Mouse (Mus musculus) cerebellum, adult 8-10 months (tissue): Measurements from ENCODE around the gene Nr2c2ap.
A peak's percentile ranks its signal among the peaks of the same experiment; 100 is the strongest.

Source experiments
- DNase-seq: peaks from one replicate; pipeline ENCODE4 v3.0.0; 2022

Gene Nr2c2ap

DNA sequence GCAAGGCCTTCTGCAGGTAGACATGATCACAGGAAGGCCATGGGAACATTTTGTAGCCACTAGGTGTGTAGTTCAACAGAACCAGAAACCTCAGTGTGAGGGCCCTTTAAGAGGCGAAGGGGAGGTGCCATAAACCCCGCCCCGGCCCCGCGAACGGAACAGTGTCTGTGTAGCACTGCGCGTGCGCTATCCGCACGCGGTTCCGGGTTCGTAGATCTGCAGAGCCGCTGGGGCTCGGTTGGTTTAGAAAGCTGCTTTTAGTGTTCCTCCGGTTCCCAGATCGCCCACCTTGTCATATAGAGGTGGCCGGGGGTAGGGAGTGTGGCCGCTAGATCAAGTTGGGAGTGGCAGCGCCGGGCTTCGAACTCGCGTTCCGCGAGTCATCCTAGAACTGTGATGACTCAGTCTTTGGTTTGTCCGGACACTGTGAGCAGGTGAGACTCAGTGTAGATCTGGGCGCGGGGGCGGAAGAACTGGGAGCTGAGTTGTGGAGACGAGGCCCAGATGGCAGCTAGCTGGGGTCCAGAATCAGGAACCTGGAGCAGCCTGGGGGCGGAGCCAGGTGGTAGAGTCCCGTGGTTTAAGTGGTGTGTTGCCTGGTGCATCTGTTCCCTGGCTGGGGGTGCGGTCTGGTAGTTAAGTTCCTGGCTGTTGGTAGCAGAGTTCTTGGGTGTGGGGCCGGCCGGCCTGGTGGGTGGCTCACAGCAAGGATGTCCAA, at the start of gene Nr2c2ap:
Nr2c2ap (plus strand) TSS at position 168 of the 718 bp plus-strand sequence.
- DNase-seq, result peak; percentile 79

DNA sequence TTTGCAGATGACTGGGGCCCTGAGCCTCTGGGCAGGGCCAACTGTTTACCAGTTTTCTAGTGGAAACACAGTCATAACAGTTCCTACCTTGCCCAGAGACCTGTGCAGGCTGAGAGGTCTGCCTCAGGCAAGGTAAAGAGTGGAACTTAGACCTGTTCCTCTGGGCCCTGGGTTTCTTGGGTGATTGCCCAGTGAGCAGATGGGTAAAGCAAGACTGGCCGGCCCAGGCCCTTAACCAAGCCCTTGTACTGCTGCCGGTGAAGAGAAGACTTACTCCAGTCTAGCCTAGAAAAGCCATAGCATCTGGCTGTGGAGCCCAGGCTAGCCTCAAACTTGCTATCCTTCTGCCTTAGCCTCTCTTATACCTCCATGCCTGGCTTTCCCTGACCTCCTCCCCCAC, 49.2 kb upstream of the Nr2c2ap start:
- no peak for DNase-seq

DNA sequence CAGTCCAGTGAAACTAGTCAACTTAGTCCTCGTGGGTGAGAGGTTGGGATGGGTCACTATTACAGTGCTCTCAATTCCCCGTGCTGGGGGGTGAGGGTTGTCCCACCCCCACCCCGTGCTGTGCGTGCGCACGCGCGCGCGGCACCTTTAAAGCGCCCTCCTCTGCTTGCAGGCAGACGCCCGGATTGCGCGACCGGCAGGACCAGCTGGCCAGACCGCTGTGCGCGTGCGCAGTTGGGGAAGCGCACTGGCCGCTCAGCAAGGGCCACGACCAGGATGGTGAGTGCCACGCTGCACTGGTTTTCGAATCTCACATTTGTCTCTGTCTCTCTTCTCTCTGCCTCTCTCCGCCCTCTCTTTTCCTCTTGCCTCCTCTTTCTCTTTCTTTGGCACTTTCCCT, 47.8 kb upstream of the Nr2c2ap start, which contains the start of gene Hapln4:
Hapln4 (plus strand) TSS at position 173 of the 400 bp plus-strand sequence.
- DNase-seq, result peak; percentile 89

DNA sequence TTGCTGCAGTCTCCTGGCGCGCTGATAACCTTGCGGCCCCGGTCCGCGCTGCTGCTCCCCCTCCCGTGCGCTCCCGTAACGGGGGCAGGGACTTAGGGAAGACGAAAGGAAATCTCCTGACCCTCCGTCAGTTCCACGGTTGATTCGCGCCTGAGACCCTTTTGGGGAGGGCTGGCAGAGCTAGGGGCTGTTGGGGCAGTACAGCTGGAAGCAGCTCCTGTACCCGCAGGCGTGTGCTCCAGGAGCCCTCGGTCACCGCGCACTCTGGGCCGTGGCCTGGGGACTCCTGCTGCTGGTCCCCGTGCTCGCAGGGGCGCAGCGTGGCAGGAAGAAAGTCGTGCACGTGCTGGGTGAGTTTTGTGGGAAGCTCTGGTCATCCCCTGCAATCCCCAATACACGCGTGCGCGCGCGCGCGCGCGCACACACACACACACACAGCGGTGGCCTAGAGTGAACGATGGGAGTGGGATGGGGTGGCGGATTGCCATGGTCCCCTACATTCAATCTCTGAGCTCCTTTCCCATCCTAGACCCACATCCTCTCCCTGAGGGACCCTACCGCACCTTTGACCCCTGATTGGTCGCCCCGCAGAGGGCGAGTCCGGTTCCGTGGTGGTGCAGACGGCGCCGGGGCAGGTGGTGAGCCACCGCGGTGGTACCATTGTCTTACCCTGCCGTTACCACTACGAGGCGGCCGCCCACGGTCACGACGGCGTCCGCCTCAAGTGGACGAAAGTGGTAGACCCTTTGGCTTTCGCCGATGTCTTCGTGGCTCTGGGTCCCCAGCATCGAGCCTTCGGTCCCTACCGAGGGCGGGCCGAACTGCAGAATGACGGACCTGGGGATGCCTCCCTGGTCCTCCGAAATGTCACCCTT, 46.7 kb upstream of the Nr2c2ap start:
- peak; percentile 47 for DNase-seq

DNA sequence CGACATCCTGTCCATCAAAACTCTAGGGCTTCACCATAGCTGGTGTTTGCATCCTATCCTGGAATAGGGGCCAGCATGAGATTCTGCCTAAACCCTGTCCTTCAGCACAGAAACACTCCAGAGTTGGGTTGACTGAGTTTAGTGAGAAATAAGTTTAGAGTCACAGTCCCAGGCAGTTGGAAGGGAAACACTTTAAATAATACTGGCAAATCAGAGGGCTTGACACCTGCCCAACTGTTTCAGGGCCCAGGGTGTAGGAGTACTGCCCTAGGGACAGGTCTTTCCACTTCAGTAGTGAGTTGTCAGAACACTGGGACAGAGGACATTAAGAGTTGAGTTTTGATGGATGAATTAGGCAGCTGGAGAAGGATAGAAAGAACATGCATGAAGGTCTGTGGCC, 45.0 kb upstream of the Nr2c2ap start:
- DNase-seq, result no peak

GRCm38 (mm10) chr8:70087237-70087636, 43.9 kb upstream of the Nr2c2ap start:
- DNase-seq, result no peak

GRCm38 (mm10) chr8:70087836-70088650, 43.1 kb upstream of the Nr2c2ap start:
- peak; percentile 39 for DNase-seq

GRCm38 (mm10) chr8:70089296-70089960, 41.7 kb upstream of the Nr2c2ap start:
- DNase-seq, result no peak

GRCm38 (mm10) chr8:70092786-70093185, 38.3 kb upstream of the Nr2c2ap start:
- DNase-seq, result no peak

GRCm38 (mm10) chr8:70099276-70099675, 31.9 kb upstream of the Nr2c2ap start:
- DNase-seq, result no peak

DNA sequence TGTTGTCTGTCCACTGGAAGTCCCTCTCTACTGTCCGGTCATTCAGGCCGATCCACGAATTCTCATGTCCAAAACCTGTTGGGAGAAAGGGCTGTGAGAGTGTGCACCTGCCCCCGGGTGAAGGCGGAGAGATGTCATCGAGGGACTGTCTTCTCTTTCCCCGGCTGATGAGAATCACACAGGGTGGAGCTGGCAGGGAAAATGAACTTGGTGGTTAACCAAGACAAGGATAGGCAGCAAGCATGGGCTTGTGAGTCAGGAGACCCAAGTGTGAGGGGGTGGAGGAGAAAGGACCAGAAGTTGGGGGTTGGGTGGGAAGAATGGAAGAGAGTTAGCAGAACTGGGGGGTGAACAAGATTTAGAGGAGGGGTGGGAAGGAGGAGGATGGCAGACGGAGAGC, 30.9 kb upstream of the Nr2c2ap start:
- no peak for DNase-seq

GRCm38 (mm10) chr8:70104506-70104905, 26.6 kb upstream of the Nr2c2ap start:
- peak; percentile 45 for DNase-seq

DNA sequence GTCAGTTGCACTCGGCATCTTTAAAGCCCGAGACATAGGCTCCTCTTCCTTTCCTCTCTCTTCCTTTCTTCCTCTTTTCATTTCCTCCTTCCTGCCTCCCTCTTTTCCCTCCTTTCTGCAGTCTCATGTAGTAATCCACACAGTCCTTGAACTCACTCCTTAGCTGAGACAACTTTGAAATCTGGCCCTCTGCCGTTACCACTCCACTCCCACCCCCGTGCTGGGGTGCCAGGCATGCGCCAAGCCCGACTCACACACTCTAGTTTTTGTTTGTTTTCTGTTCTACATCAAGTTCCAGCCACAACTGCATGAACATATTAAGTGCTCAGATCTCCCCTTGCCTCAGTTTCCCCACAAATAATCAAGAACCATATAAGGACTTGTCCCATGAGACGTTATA, 26.2 kb upstream of the Nr2c2ap start:
- DNase-seq, result no peak

GRCm38 (mm10) chr8:70110451-70110850, 20.7 kb upstream of the Nr2c2ap start:
- no peak for DNase-seq

DNA sequence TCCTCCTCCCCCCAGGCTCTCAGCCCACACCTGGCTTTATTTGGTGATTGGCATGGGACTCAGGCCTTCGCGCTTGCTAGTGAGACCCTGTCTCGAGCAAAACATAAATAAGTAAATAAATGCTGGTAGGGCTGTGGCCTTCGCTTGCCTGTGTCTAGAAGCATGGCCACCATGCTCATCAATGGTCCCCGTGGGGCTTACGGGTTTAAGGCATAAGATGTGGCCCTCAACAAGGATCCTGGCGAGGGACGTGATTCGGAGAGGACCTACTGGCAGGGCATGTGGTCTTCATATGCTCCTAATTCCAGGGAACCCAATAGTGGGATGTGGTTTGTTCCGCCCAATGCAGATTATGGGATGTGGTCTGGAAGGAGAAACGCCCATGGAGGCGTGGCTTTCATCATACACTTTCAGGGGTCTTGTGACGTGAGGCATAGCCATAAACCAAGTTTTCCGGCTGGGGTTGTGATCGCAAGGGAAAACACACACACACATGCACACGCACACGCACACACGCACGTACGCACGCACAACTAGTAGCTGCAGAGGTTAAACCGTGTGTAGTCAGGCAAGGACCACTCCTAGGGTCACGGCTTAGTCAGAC, 19.8 kb upstream of the Nr2c2ap start:
- no peak for DNase-seq

DNA sequence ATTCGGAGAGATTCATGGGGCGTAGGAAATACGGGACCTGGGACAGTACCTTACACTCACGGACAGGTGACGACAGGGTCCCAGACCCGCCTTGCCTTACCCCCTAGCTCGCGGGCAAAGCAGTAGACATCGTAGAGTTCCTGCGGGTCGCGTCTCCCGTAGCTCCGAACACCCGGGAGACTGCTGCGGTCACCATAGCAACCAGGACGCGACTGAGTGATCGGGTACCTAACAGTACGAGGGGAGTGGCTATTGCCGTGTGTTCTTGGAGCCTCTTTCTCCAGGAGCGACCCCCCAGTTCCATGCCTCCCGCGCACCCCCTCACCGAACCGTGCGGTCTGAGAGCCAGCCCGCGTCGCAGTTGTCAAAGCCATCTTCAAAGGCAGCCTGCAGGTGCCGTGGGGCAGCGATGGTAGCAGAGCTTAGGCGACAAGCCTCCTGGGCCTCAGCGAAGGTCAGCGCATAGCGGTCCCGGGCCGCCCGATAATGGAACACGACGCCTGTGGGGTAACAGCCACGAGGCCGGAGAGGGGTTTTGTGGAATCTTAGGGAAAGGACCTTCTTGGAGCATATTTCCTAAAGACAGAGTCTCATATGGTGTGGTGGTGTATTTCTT, 18.6 kb upstream of the Nr2c2ap start:
- no peak for DNase-seq

DNA sequence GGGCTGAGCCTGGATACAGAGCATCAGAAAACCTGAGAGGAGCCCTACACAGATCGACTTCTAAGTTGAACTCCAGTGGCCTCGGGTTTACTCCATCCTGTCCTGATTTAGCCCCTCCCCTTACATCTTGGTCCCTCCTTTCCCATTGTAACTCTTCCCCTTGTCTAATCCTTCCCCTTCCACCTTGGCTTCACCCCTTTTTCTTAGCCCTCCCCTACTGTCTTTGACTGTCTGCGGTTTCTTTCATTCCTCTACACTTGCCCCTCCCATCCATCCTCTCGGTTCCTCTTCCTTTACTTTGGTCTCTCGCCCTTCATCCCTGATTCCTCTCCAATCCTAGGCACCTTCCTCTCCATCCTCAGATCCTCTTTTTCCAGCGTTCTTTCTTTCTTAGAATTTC, 16.6 kb upstream of the Nr2c2ap start:
- DNase-seq, result no peak

- DNase-seq, result no peak
These were observed 16.2 kb upstream of the Nr2c2ap start for GRCm38 (mm10) chr8:70114892-70115291.

DNA sequence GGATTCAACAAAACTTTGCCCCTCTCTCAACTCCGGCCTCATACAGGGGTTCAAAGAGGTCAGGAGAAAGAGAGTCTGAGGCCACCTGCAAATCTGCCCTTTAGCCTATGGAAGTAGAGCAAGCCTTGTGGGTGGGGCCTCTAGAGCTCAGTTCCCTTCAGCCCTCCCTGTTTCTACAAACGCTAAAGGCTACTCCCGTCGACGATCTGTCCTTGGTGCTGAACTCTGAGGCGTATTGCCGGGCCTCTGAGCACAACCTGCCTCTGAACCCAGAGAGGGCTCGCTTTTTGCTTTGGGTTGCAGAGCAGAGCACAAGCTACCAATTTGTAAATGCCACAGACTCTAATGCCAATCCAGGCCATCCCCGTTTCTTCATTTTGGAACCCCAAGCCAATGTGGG, 13.5 kb upstream of the Nr2c2ap start:
- no peak for DNase-seq

DNA sequence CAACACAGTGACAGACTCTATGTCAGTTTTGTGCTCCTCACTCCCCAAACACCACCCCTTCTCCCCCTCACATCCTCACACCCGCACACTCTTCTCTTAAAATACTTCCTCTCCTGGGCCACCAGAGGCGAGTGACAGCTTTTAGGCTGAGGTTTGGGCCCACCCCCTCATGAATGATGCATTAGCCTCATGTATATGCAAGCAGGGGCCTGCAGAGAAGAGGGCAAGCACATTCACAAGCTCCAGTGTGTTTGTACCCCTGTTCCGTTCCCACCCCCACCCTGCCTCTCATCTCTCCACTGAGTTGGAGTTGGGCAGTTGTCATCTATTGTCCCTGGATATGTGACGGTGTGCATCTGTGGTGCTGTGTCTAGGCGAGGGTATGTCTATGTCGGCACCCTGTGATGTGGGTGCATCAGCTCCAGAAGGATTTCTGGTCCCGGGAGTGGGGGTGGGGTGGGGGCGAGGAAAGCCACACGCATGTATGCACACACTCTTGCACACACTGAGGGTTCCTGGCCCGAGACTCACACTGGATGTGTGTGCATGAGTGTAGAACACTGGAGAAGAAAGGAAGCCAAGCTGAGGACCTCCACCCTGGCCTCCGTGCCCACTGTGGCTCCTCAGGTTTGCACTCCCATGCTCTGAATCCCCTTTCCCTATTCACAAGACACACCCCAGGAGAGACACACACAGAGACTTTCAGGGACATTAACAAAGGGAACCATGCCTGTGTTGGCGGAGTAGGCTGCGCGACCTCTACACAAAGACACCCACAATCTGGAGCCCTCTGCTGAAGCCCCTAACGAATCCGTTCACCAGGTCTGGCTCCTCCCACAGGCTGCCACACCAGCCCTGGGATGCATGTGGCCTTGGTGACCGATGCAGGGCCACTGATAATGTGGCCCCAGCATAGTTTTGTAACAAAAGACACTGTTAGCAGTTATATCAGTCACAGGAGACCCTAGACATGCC, 12.1 kb upstream of the Nr2c2ap start:
- DNase-seq, result no peak
